Mouse (Mus musculus) urinary bladder, postnatal 4 days (tissue): ENCODE results near the gene Gpr174.
"Not testable (repeated sequence)": the region's sequence is repeated elsewhere in the genome, so short reads cannot be mapped to it uniquely, and the experiment has no call there.

Experiments
- DNase-seq, 2 experiments: peaks; one replicate each; pipeline ENCODE4 v3.0.0; 2021 to 2022; ENCODE audit warnings: low spot score in 2 of 2

Gpr174 gene

DNA sequence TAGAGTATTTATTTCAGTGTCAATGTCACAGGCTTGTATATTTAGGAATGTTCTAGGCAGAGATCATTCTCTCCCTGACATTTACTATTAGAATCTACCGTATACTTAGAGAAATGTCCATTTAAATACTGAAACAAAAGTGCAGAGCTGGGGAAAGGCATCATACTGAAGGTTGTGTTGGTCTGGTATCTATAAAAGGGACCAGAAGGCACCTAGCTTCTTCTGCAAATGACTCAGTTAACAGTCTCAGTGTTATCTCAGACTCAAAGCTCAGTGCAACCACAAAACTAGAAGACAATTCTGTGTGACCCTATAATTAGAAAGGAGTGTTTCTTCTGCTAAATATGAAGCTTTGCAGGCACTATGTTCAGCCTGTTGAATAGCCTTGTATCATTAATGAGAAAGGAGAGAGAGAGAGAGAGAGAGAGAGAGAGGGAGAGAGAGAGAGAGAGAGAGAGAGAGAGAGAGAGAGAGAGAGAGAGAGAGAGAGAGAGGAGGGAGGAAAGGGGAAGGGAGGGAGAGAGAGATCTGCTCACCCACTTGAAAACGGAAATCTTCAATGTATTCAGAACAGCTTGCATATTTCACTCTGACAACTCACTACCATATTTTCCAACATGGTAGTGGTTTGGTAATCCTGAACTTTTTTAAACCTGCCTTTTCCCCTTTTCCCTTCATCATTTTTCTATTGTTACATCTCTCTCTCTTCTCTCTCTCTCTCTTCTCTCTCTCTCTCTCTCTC is at the start of gene Gpr174:
Gpr174 (plus strand) TSS at position 393 of the 742 bp plus-strand sequence.
- DNase-seq = no peak

- DNase-seq = no peak
Measured at GRCm38 (mm10) chrX:107217577-107218090, 38.0 kb upstream of the Gpr174 start.

DNA sequence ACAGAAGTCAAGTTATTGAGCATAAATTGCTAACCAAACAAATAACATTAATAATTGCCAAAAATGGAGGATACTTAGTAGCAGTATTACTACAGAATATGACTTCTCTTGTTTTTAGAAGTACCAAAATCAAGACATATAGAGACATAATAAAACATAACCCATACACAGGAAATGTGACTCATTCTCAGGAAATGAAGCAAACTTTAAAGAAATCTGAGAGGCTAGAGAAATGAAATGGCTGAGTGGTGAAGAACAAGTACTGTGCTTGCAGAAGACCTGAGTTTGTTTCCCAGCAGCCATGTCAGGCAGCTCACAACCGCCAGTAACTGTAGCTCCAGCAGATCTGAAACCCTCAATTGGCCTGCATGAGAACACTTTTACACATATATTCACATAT is 30.8 kb upstream of the Gpr174 start:
- no peak for DNase-seq

- no peak for DNase-seq
Measured at GRCm38 (mm10) chrX:107231214-107231613, 24.5 kb upstream of the Gpr174 start.

GRCm38 (mm10) chrX:107234655-107235054 is 21.0 kb upstream of the Gpr174 start:
- DNase-seq = no peak

DNA sequence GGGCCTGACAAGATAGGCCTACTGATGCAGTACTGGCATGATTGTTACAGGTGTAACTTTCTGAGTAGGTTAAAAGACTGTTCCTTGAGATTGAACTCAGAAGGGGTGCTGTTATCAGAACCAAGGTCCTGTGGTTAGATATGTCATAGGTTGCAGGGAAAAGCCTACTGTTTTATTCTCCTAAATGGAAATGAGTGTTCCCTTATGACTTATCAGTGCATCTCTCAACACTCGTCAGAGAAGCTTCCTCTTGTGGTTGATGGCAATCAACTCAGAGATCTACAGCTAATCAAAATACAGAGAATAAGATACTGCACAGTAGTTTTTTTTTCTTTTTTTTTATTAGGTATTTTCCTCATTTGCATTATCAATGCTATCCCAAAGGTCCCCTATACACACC is 19.2 kb upstream of the Gpr174 start:
- no peak for DNase-seq

GRCm38 (mm10) chrX:107250390-107250789 is 5.3 kb upstream of the Gpr174 start:
- DNase-seq = no peak

GRCm38 (mm10) chrX:107264619-107265018 is 8.9 kb downstream of the Gpr174 start:
- DNase-seq = no peak

DNA sequence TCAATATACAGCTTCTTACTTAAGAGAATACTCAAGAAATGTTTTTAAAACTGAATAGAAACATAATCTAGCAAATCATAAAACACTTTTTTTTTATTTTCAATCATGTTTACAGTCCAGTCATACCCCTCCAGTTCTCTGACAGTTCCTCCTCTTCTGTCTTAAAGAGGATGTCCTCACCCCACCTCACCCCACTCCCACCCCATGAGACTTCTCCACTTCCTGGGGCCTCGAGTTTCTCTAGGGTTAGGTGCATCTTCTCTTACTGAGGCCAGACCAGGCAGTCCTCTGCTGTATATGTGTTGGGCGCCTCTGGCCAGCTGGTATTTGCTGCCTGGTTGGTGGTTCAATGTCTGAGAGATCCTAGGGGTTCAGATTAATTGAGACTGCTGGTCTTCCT is 21.9 kb downstream of the Gpr174 start:
- DNase-seq = no peak

DNA sequence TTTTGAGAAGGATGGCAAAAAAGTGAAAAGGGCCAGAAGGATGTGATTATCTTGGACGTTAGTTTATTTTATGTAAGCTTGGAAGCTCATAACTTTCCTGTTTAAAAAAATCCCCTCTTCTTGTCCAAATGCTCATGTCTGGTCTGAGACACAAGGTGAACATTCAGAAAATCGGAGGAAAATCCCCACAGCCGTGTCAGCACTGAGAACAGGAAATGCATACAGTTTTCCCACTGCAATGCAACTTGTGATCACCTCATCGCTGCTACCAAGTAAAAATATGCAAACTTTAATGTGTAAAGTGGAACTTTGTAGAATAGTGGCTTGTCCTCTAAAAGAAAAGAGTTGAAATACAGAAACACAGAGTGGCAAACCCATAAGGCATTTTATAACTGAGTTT is 28.5 kb downstream of the Gpr174 start:
- no peak for DNase-seq

DNA sequence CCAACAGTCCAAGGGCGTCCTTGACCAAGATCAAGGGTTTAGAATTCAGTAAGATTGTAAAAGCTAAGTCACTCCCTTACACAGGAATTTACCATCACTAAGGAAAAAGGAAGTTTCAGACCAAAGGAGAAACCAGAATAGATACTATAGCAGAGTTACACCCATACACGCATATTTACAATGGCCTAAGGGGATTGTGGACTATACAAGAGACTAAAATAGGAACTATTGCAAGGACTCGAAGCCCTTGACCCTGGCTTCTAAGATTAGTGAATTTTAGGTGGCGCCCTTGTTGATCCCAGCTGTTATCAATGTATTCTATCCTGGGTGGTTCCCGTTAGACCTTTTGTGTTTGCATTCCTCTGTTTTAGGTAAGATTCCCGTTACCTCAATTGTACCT is 42.2 kb downstream of the Gpr174 start:
- DNase-seq = not testable (repeated sequence)

DNA sequence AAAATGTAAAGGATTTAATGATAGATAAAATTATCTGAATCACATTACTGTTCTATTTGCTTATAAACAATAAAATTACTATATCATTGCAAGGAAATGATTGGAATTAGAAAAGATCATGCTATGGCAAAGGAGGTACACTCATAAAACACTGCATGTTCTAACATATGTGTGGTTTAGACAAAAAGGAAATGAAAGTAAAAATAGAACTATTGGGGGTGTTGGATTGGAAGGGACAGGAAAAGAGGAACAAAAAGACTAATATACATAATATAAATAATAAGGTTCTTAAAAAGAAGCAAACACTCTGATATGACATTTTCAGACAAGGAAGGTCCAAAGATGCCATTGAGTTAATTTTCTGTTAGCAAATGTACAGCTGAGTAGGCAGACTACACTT is 43.1 kb downstream of the Gpr174 start:
- no peak for DNase-seq

DNA sequence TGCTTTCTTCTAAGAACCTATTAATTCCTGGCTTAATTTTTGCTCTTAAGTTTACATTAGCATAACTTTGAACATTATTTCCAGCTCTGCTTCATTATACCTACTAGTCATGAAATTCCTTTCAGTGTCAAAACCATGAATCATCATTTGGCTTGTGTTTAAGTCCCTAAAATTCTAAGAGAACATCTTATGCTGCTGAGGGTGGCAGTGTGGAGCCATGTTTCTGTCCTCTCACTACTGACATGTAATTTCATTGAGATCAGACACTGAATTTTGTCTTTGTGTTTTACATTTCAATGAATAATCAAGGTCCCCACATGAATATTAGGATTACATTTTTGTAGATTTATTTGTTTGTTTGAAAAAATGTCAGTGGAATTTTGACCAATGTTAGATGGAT is 50.8 kb downstream of the Gpr174 start:
- no peak for DNase-seq

DNA sequence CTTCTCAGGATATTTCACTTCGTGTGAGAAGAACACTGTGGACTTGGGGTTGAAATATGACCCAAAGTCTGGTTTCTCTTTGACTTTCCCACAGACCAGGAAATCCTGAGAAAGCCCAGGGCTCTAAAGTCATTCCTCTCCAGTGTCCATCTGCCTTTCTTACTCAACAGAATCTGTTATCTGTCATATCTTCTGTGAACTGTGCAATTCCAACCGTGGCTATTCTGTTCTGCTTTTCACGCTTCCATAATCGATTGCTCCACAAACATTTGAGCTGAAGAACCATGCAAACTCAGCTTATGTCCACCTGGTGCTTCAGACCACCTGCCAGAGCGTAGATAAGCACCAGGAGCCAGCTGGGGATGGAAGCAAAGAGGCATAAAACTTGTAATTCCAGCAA is 56.9 kb downstream of the Gpr174 start:
- no peak for DNase-seq

DNA sequence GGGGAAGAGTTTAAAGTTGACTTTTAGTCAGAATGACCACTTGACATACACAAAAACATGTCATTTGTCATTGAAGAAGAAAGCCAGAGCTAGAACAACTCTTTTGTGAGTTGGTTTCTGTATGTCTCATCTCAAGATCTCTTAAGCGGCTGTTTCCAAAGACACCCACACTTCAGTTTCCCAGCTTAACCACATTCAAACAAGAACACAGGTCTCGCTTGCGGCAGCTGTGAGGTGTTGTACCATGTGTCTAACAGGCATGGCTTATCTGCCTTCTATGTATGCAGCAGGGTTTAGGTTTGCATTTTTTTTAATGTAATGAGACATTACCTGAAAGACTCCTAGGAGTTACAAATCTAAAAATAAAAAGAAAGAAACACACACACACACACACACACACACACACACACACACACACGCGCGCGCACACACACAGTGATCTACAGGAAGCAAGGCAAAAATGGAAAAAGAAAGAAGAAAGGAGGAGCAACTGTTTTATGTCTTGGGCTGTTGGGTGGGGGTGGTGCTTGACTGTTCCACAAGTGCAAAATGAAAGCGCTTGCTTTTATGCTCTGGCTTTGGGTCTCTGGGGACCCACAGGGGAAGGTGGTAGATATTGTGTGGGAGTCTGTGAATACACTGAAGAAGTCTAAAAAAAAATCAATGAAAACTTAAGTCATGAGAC is 70.2 kb downstream of the Gpr174 start:
- DNase-seq = no peak

DNA sequence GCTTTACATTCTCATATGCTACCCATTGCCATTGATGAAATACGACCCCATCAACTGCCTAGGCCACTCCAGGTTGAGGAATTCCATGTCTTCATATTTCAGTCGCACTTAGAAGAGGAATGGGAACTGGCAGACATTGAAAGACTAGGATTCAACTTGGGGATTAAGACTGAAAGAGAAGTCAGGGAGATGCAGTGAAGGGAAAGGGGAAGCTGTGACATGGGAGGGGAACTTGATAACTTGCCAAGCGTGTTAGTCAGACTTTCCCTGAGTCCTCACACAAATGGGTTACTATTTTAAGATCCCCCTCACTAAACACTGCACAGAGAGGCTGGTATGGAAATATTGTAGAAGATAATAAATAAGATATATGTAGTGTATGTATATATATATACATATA is 74.2 kb downstream of the Gpr174 start:
- DNase-seq = no peak

DNA sequence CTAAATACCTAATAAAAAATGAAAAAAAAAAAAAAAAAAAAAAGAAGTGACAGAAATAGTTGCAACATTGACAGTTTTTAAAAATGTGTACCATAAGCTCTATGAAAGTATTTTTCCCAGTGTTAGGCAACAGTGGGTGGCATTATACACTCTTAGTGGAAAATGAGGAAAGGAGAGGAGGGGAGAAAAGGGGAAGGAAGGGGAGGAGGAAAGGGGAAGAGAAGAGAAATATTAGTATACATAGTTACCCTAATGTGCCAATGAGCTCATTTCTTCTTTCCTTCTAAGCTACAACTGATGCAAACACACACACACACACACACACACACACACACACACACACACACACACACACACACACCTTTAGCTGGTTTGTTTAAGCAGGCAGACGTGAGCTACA is 80.9 kb downstream of the Gpr174 start:
- no peak for DNase-seq

GRCm38 (mm10) chrX:107341980-107342379 is 86.3 kb downstream of the Gpr174 start:
- DNase-seq = no peak
